Mouse (Mus musculus) Patski (cell line): Measurements from ENCODE around the gene Rgl3. TPM values are rescaled to one million over a fixed set of nuclear protein-coding genes. Genes with fewer than 3 reads are reported as not detected.

Experiments used
- ATAC-seq: fragments of 100-300 bp; one replicate; pipeline ENCODE4 v1.8.0; 2021
- CTCF ChIA-PET: fragments of 350-600 bp; sonication (Branson Sonifier 250); formaldehyde crosslinking; loops from one replicate; lab custom pipeline; 2022; ENCODE audit warnings: inconsistent platforms; lab: Charles Lee
- POLR2A ChIA-PET: fragments of 350-600 bp; sonication (Branson Sonifier 250); formaldehyde crosslinking; loops from one replicate; lab custom pipeline; 2022; ENCODE audit warnings: antibody characterized with exemption, inconsistent platforms; lab: Charles Lee
- DNase-seq: peaks from one replicate; pipeline ENCODE4 v3.0.0-alpha.2; 2011; ENCODE audit warnings: low read depth, low spot score
- H3K27me3 ChIP-seq: fragments of 371-371 bp; one replicate; pipeline ENCODE4 v1.5.1; 2021
- CTCF ChIP-seq: fragments of 100-300 bp; IDR thresholded peaks from one replicate; pipeline ENCODE4 v1.5.1; 2021
- in situ Hi-C: fragments of 300-500 bp; cut with MboI; formaldehyde crosslinking; loops from 3 replicates; pipeline ENCODE4 v1.11.1; 2018; ENCODE audit warnings: low pct_unique_long_range_greater_than_20kb, mixed read lengths
- polyA plus RNA-seq: library from polyadenylated mRNA; unstranded; gene quantifications from one replicate; pipeline ENCODE4 v1.2.3, GENCODE M21; 2021

The Rgl3 gene
- polyA plus RNA-seq, 1 experiment from 2014 or later: 41.7 TPM

DNA sequence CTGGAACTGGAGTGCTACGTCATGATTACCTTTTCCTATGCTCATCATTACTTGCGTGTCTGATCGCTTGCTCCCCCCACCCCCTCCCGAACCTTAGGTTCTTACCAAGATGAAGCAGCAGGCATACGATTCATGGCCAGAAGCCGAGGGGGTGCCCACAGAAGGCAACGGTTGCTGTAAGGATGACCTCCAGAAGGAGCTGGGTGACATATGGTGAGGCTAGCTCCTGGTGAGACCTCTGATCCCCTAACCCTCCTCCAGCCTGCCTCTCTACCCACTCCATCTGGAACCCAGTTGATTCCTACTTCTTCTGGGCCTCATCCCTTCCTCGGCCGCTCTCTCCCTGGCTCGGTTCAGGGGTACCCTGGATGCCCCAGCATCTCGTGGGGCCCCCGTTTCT is 55.2 kb downstream of the Rgl3 start:
- no peak for TF ChIP-seq CTCF
- CTCF ChIA-PET: no interaction called here
- DNase-seq (no peak), ATAC-seq (no peak)
- POLR2A ChIA-PET: no interaction called here
- H3K27me3 ChIP-seq: no peaks in the 10 kb centered on the region
- in situ Hi-C loops: no loop called here

DNA sequence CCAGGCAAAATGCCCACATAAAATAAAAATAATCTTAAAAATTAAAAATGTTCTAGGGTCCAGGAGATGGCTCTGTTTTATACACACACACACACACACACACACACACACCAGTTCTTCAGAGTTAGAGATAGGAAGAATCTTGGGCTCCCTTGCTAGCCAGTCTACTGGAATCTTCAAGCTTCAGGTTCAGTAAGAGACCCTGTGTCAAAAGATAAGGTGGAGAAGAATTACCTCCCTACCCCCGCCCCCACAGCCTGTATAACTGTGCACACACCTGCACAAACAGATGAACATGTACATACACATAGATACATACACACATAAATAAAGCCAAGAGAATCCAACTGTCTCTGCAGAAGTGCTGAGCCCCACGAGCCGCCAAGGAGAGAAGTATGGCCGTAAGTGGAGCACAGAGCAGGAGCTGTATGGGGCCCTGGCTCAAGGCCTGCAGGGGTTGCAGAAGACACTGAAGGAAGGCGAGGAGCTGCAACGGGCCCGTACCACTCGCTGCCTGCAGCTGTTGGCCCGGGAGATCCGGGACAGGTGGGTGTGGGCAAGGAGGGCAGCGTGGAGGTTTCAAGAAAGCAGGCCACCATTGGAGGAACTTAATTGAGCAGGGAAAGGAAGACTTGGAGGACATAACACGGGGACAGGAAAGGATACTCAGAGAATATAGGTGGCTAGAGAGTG is 56.7 kb downstream of the Rgl3 start:
- in situ Hi-C loops: no loop called here
- no peaks in the 10 kb centered on the region for H3K27me3 ChIP-seq
- TF ChIP-seq CTCF: no peak
- ATAC-seq: no peak
- POLR2A ChIA-PET: no interaction called here
- CTCF ChIA-PET: interaction anchor here (1.5 kb wide), 1 partner anchor 180 kb away, joined by 3 read pairs; no protein-coding TSS in a partner anchor
- no peak for DNase-seq

DNA sequence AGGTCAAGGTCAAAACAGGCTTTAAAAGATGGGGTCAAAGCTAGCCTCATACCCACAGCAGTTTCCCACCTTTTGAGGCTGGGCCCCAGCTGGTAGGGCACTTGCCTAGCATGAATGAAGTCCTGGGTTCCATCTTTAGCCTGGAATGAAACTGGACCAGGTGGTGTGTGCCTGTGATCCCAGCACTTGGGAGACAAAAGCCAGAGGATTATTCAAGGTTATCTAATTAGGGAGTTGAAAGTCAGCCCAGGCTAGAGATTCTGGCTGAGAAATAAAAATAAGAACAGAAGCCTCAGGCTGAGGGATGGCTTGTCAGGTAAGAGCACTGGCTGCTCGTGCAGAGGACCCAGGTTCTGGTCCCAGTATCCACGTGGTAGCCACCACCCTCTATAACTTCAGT is 57.2 kb downstream of the Rgl3 start:
- ATAC-seq (no peak), DNase-seq (no peak)
- ChIA-PET POLR2A (no interaction called here), CTCF (interaction anchor here (1.5 kb wide), 1 partner anchor 179 kb away, joined by 3 read pairs; no protein-coding TSS in a partner anchor)
- TF ChIP-seq CTCF: no peak
- no peaks in the 10 kb centered on the region for H3K27me3 ChIP-seq
- in situ Hi-C loops: no loop called here

DNA sequence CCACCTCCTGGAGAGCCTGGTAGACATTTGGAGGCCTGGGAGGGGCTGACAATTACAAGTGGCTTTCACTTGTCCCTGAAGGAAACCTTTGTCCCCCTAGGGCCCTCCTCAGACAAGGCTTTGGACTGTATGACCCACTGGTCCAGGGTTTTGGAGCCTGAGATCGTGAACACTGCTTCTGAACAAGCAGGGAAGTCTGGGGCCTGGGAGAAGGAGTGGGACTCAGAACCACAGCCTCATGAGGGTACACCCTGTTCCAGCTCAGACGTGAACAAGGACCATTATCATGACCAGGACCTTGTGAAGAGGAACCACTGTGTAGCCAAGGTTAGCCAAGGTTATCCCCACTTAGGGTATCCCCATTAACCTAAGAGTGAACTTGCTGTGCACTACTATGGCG is 60.0 kb downstream of the Rgl3 start:
- TF ChIP-seq CTCF: no peak
- no peak for DNase-seq
- ChIA-PET POLR2A (no interaction called here), CTCF (interaction anchor here (1.0 kb wide), 1 partner anchor 84 kb away, joined by 3 read pairs; no protein-coding TSS in a partner anchor)
- ATAC-seq: no peak
- no peaks in the 10 kb centered on the region for H3K27me3 ChIP-seq
- in situ Hi-C loops: no loop called here

DNA sequence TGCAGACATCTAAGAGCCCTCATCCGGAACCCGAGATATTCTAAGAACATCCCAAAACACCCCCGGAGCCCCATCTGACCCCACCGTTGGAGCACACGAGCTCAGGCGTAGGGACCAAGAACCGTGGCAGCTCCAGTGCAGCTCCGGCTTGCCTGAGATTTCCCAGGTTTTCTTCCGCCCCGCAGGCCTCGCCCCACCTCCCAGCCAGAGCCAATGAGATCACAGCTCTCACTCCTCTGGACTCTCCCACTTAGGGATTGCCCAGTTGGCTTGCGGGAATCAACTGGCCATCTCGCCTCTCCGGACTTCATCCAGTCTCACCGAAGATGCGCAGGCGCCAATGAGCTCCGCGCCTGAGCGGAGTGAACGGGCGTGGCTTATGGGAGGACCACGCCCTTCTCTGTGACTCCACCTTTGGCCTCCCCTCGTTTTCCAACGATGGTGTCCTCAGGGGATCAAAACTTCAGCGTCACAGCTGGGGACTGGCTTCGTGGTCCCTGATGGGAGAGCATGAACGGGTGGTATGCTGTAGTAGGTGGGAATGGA is 62.0 kb downstream of the Rgl3 start, which contains the start of the genes Ccdc159 and Tmem205:
Gene Ccdc159 (plus strand): TSS at position 264 of the 546 bp plus-strand sequence.
Gene Tmem205 (minus strand): TSS at position 349 of the 546 bp plus-strand sequence.
- peak; percentile 93 for ATAC-seq
- in situ Hi-C loops: no loop called here
- no peaks in the 10 kb centered on the region for H3K27me3 ChIP-seq
- POLR2A ChIA-PET: no interaction called here
- peak; percentile 88 for DNase-seq
- no peak for TF ChIP-seq CTCF
- CTCF ChIA-PET: interaction anchor here (0.9 kb wide), 1 partner anchor 18 kb away, joined by 3 read pairs; no protein-coding TSS in a partner anchor

DNA sequence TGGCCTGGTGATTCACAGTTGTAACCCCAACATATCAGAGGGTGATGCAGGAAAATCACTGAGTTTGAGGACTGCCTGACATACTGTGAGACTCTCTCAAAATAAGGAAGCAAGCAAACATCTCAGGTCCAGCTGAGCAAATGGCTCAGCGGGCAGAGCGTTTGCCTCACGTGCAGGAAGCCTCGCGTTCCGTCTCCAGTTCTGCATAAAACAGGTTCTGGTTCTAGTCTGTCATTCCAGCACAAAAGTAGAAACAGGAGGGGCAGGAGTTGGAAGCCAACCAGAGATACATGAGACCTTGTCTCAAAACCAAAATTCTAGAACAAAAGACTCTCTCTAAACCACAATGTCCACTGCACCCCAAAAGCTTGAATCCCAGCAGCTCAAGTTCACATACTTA is 62.5 kb downstream of the Rgl3 start:
- POLR2A ChIA-PET: no interaction called here
- in situ Hi-C loops: no loop called here
- ATAC-seq (no peak), DNase-seq (no peak)
- CTCF ChIA-PET: interaction anchor here (0.9 kb wide), 1 partner anchor 18 kb away, joined by 3 read pairs; no protein-coding TSS in a partner anchor
- no peak for TF ChIP-seq CTCF
- no peaks in the 10 kb centered on the region for H3K27me3 ChIP-seq

DNA sequence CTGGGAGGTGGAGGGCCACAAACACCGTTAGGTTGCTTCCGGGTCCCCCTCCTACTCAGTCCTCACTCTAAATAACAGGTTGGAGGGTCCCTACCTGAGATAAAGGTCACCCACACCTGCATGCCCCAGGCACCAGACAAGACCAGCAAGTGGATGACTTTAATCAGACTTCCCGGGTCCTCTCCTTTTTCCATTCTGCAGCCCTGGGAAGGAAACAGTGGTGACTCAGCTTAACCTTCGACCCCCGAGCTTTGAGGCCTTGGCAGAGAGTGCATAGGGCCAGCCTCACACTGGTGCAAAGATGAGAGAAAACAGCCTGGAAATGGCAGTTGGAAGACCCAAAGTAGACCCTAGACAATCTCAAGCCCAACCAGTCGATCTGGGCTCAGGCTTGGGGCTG is 63.1 kb downstream of the Rgl3 start:
- TF ChIP-seq CTCF: no peak
- ATAC-seq: no peak
- ChIA-PET CTCF (no interaction called here), POLR2A (no interaction called here)
- DNase-seq: no peak
- no peaks in the 10 kb centered on the region for H3K27me3 ChIP-seq
- in situ Hi-C loops: no loop called here

DNA sequence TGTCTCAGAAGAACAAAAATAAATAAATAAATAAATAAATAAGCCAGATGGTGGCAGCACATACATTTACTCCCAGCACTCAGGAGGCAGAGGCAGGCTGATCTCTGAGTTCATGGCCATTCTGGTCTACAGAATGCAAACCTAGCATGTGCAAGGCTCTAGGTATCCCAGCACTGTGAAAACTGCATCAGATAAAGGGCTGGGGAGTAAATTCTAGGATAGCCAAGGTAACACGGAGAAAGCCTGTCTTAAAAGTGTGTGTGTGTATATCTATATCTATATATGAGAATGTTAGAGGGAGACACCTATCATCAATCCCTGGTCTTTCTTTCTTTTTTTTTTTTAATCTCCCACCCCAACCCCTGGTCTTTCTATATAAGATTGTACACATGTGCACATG is 63.7 kb downstream of the Rgl3 start:
- ChIA-PET POLR2A (no interaction called here), CTCF (no interaction called here)
- TF ChIP-seq CTCF: no peak
- DNase-seq (no peak), ATAC-seq (no peak)
- in situ Hi-C loops: no loop called here
- H3K27me3 ChIP-seq: no peaks in the 10 kb centered on the region

DNA sequence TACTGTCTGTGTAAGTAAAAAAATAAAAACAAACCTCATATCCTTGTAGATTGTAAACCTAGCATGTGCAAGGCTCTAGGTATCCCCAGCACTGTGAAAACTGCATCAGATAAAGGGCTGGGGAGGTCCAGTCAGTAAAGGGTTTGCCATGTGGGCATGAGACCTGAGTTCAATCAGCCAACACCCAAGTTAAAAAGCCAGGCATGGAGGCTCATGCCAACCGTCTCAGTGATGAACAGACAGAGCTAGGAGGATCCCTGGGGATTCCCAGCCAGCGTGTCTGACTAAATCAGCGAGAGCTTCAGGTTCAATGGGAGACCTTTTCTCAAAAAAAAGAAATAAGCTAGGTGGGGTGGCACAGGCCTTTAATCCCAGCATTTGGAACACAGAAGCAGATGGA is 64.2 kb downstream of the Rgl3 start:
- no peak for DNase-seq
- in situ Hi-C loops: no loop called here
- no peak for ATAC-seq
- CTCF ChIA-PET: no interaction called here
- no peak for TF ChIP-seq CTCF
- POLR2A ChIA-PET: no interaction called here
- no peaks in the 10 kb centered on the region for H3K27me3 ChIP-seq

DNA sequence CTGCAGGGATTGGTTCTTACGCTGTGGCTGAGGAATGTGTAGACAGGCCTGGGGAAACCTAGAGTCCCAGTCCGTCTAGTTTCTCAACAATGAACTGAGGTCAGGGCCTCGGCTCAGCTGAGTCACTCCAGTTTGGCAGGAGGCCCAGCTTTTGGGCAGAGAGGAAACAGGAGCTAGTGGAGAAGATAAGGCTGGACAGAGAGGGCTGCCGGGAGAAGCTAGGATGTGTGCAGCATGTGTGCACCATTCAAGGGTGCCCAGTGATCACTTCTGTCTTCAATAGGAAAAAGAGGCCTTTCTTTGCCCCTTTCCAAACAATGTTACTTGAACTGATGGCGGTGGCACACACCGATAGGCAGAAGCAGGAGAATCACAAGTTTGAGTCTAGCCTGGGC is 65.2 kb downstream of the Rgl3 start:
- TF ChIP-seq CTCF: no peak
- DNase-seq (peak; percentile 87), ATAC-seq (peak; percentile 82)
- CTCF ChIA-PET: no interaction called here
- in situ Hi-C loops: no loop called here
- H3K27me3 ChIP-seq: no peaks in the 10 kb centered on the region
- POLR2A ChIA-PET: no interaction called here

DNA sequence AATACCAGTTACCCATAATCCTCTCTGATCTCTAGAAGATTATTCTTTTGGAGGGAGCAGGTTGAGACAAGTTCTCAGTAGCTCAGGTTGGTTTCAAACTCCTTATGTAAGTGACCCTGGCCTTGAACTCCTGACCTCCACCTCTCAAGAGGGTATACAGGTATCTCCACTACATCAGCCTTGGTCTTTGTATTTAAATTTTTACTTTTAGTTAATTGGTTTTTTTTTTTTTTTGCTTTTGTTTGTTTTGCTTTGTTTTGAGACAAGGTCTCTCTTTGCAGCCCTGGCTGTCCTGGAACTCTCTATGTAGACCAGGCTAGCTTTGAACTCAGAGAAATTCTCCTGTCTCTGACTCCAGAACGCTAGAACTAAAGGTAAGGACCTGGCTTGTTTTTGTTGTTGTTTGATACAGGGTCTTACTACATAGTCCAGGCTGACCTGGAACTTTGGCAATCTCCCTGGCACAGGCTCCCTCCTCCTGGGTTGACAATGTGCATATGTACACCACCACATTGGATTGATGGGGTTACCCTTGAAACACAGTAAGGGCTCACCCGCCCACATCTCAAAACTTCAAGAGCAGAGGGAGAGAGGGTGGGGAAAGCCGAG is 65.7 kb downstream of the Rgl3 start:
- no peak for TF ChIP-seq CTCF
- H3K27me3 ChIP-seq: no peaks in the 10 kb centered on the region
- in situ Hi-C loops: no loop called here
- DNase-seq (no peak), ATAC-seq (no peak)
- ChIA-PET CTCF (no interaction called here), POLR2A (no interaction called here)
